Comparison of ENCODE assay signal across 25 mouse cellular contexts in the genomic region with DNA sequence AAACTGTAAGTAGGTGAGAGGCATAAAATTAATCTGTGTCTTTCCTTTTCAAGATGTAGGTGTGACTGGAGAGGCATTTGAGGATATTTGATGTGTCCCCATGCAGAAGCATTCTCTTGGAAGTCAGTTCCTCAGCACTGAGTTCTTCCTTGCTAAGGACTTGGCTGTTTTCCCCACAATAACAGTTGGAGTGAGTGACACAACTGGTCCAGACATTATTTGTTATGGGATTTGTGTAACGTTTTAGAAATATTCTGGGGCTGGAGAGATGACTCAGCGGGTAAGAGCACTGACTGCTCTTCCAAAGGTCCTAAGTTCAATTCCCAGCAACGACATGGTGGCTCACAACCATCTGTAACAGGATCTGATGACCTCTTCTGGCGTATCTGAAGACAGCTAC.
DNase-seq lines count a peak whose midpoint lies in the region; ATAC-seq and TF ChIP-seq lines count a peak whose summit lies in the region.
"Had no signal": no experiment of that assay in that cellular context is flagged by ENCODE, and none has a peak within 500 bp of the region (broad histone marks: within the 10 kb centered on the region; RNA-seq: fewer than 3 reads in every experiment).

No protein-coding gene starts in this region.

- no peak for ATAC-seq in lung, postnatal 0 days
- no peak for ATAC-seq in megakaryocyte-erythroid progenitor cell, adult 5-6 weeks (replicated peaks; ENCODE audit: low FRiP score, low TSS enrichment, poor library complexity, severe bottlenecking)
- ATAC-seq: forebrain, embryonic 14.5 days; forebrain, embryonic 16.5 days had no signal

- H3K4me1 ChIP-seq in lung, postnatal 0 days (ENCODE audit: insufficient read depth, low read depth, low read length): no peaks in the 10 kb centered on the region; the same call in 1 of the 2 replicates
- 0 out of 2 replicates have a peak, but pooled peaks cover 2% of the 10 kb centered on the region for H3K4me1 ChIP-seq in brown adipose tissue, adult 24 weeks (ENCODE audit: control insufficient read depth, insufficient read depth, insufficient read length, low read length)
- H3K4me1 ChIP-seq in small intestine, adult 2 months (ENCODE audit: control insufficient read depth, insufficient read depth, insufficient read length, low read length): peaks cover 9% of the 10 kb centered on the region; the same call in 1 of the 2 replicates
- H3K4me1 ChIP-seq: embryonic facial prominence, embryonic 13.5 days; embryonic facial prominence, embryonic 15.5 days; forebrain, embryonic 10.5 days; forebrain, embryonic 12.5 days had no signal

- H3K4me3 ChIP-seq in lung, postnatal 0 days (ENCODE audit: low read depth, low read length): no peak overlapping the region
- no peak overlapping the region for H3K4me3 ChIP-seq in C2C12 (ENCODE audit: insufficient read depth, poor library complexity, severe bottlenecking)
- H3K4me3 ChIP-seq in brown adipose tissue, adult 24 weeks (ENCODE audit: insufficient read depth, low read depth, low read length): no peak overlapping the region
- H3K4me3 ChIP-seq in small intestine, adult 2 months (ENCODE audit: low read depth, low read length): no peak overlapping the region
- H3K4me3 ChIP-seq: embryonic facial prominence, embryonic 13.5 days; embryonic facial prominence, embryonic 15.5 days; erythroblast, embryonic 14.5 days; forebrain, embryonic 10.5 days; forebrain, embryonic 12.5 days had no signal

- 53% methylated on average over 4 of the region's 4 CpGs for WGBS in lung, postnatal 0 days
- WGBS in small intestine, adult 2 months: 56% methylated on average over 4 of the region's 4 CpGs

- no peaks in the 10 kb centered on the region for H3K79me3 ChIP-seq in C2C12 (ENCODE audit: low read depth)

- no peak for TF ChIP-seq POLR2A in small intestine, adult 2 months (IDR thresholded peaks at IDR 0.05; ENCODE audit: low read depth, low read length)

- no peak for TF ChIP-seq CTCF in lung, postnatal 0 days (IDR thresholded peaks at IDR 0.05)
- no peak for TF ChIP-seq CTCF in C2C12 (IDR thresholded peaks at IDR 0.05; ENCODE audit: control insufficient read depth, insufficient read depth, insufficient read length)
- TF ChIP-seq CTCF in small intestine, adult 2 months (IDR thresholded peaks at IDR 0.05; ENCODE audit: extremely low read depth, insufficient read length, insufficient replicate concordance, low read depth, low read length): no peak

- peak; percentile 19 for DNase-seq in lung, postnatal 0 days (ENCODE audit: low spot score)
- DNase-seq in lung, postnatal 14 days: no peak
- DNase-seq in neural tube, embryonic 10.5 days (ENCODE audit: extremely low spot score, low spot score): no peak
- no peak for DNase-seq in right cerebral cortex, postnatal 10 days (ENCODE audit: low spot score in 2 of 2)
- DNase-seq: adrenal gland, adult 8-10 months; adrenal gland, postnatal 14 days; adrenal gland, postnatal 36 days; B cell, adult 2 months; cerebellum, adult 11 months; cerebellum, adult 18-20 months; cerebellum, adult 8-10 months; cerebellum, adult 9-11 months; cerebellum, postnatal 36 days; embryo, embryonic 11 days had no signal

- no peaks in the 10 kb centered on the region for H3K27me3 ChIP-seq in lung, postnatal 0 days (replicated peaks; ENCODE audit: insufficient read depth, low read length)
- H3K27me3 ChIP-seq in C2C12 (ENCODE audit: control insufficient read depth, insufficient read depth, insufficient read length): no peaks in the 10 kb centered on the region
- H3K27me3 ChIP-seq in small intestine, adult 2 months (ENCODE audit: control insufficient read depth, insufficient read depth, low read length): no peaks in the 10 kb centered on the region
- H3K27me3 ChIP-seq: embryonic facial prominence, embryonic 13.5 days; embryonic facial prominence, embryonic 15.5 days; forebrain, embryonic 12.5 days had no signal

- H3ac ChIP-seq in C2C12 (ENCODE audit: control insufficient read depth, insufficient read length, low read depth): no peak overlapping the region

- no peaks in the 10 kb centered on the region for H3K79me2 ChIP-seq in C2C12 (ENCODE audit: control insufficient read depth, insufficient read depth)

- H3K36me3 ChIP-seq in lung, postnatal 0 days (ENCODE audit: insufficient read depth, low read length): no peaks in the 10 kb centered on the region
- H3K36me3 ChIP-seq in C2C12 (ENCODE audit: control insufficient read depth, insufficient read depth): no peaks in the 10 kb centered on the region
- H3K36me3 ChIP-seq in small intestine, adult 2 months (ENCODE audit: control insufficient read depth, insufficient read depth, low read length): no peaks in the 10 kb centered on the region
- H3K36me3 ChIP-seq: embryonic facial prominence, embryonic 13.5 days; embryonic facial prominence, embryonic 15.5 days; forebrain, embryonic 10.5 days; forebrain, embryonic 12.5 days had no signal

- no peaks in the 10 kb centered on the region for H3K9me3 ChIP-seq in lung, postnatal 0 days (ENCODE audit: low read length)
- H3K9me3 ChIP-seq: embryonic facial prominence, embryonic 13.5 days; embryonic facial prominence, embryonic 15.5 days; forebrain, embryonic 10.5 days; forebrain, embryonic 12.5 days had no signal

- no peak overlapping the region for H3K4me2 ChIP-seq in lung, postnatal 0 days (replicated peaks; ENCODE audit: low read depth, low read length)
- H3K4me2 ChIP-seq: embryonic facial prominence, embryonic 13.5 days; embryonic facial prominence, embryonic 15.5 days; forebrain, embryonic 12.5 days had no signal

- H3K9ac ChIP-seq in lung, postnatal 0 days (replicated peaks; ENCODE audit: low read depth): no peak overlapping the region
- H3K9ac ChIP-seq: embryonic facial prominence, embryonic 13.5 days; embryonic facial prominence, embryonic 15.5 days; forebrain, embryonic 12.5 days had no signal

- no peak overlapping the region for H3K27ac ChIP-seq in lung, postnatal 0 days (ENCODE audit: low read length)
- peak overlapping the region; percentile 81 for H3K27ac ChIP-seq in brown adipose tissue, adult 24 weeks (replicated peaks; ENCODE audit: low read depth, low read length)
- peak overlapping the region; percentile 34; the same call in 1 of the 2 replicates for H3K27ac ChIP-seq in small intestine, adult 2 months (ENCODE audit: insufficient read depth, low read depth, low read length)
- H3K27ac ChIP-seq: embryonic facial prominence, embryonic 13.5 days; embryonic facial prominence, embryonic 15.5 days; forebrain, embryonic 10.5 days; forebrain, embryonic 12.5 days had no signal

- TF ChIP-seq EP300 in lung, postnatal 0 days (IDR thresholded peaks at IDR 0.05): no peak

TF ChIP-seq in C2C12, 6 proteins besides CTCF, POLR2A, EP300 and RAD21:
- TF ChIP-seq MYOD1 (IDR thresholded peaks at IDR 0.05; ENCODE audit: control insufficient read depth, insufficient read length, low read depth): peak; percentile 10
- TF ChIP-seq MYOG (IDR thresholded peaks at IDR 0.05; ENCODE audit: control insufficient read depth, extremely low read depth, insufficient read length): no peak
- TF ChIP-seq USF1 (IDR thresholded peaks at IDR 0.05; ENCODE audit: low read depth): no peak
- no peak for TF ChIP-seq FOSL1 (IDR thresholded peaks at IDR 0.05; ENCODE audit: insufficient read depth, low read length, poor library complexity, severe bottlenecking)
- TF ChIP-seq CEBPB (IDR thresholded peaks at IDR 0.05; ENCODE audit: low read depth): no peak
- no peak for TF ChIP-seq MAX (IDR thresholded peaks at IDR 0.05)
